Mouse (Mus musculus) spleen, postnatal 10 days (tissue): ENCODE results near the gene Myt1l.

Source experiments
- DNase-seq, 2 experiments: peaks; one replicate each; pipeline ENCODE4 v3.0.0; 2021 to 2022; ENCODE audit warnings: low spot score in 2 of 2

Myt1l gene

GRCm38 (mm10) chr12:29907056-29907455 is 378.9 kb downstream of the Myt1l start:
- peak in 1 of 2 experiments; percentile 16 for DNase-seq

- no peak for DNase-seq
These were observed 388.0 kb downstream of the Myt1l start for GRCm38 (mm10) chr12:29916139-29916538.

GRCm38 (mm10) chr12:29916807-29917206 is 388.6 kb downstream of the Myt1l start:
- no peak for DNase-seq

- no peak for DNase-seq
These were observed 392.1 kb downstream of the Myt1l start for GRCm38 (mm10) chr12:29920298-29920697.

- no peak for DNase-seq
These were observed 393.3 kb downstream of the Myt1l start for GRCm38 (mm10) chr12:29921481-29921880.

GRCm38 (mm10) chr12:29926896-29927295 is 398.7 kb downstream of the Myt1l start:
- peak in 1 of 2 experiments; percentile 26 for DNase-seq

GRCm38 (mm10) chr12:29930591-29930990 is 402.4 kb downstream of the Myt1l start:
- DNase-seq: no peak

- no peak for DNase-seq
These were observed 404.8 kb downstream of the Myt1l start for GRCm38 (mm10) chr12:29932951-29933350.

GRCm38 (mm10) chr12:29933501-29933900 is 405.3 kb downstream of the Myt1l start:
- no peak for DNase-seq

GRCm38 (mm10) chr12:29934120-29934581 is 406.0 kb downstream of the Myt1l start:
- no peak for DNase-seq

- no peak for DNase-seq
These were observed 409.1 kb downstream of the Myt1l start, which contains the start of gene Pxdn for GRCm38 (mm10) chr12:29937308-29937707. Pxdn (plus strand) TSS chr12:29937608.

- peak in 1 of 2 experiments; percentile 18 for DNase-seq
These were observed 409.7 kb downstream of the Myt1l start for GRCm38 (mm10) chr12:29937851-29938375.

- no peak for DNase-seq
These were observed 410.3 kb downstream of the Myt1l start for GRCm38 (mm10) chr12:29938376-29939041.

- no peak for DNase-seq
These were observed 411.1 kb downstream of the Myt1l start for GRCm38 (mm10) chr12:29939261-29939671.

- DNase-seq: no peak
These were observed 414.3 kb downstream of the Myt1l start for GRCm38 (mm10) chr12:29942435-29942834.

- no peak for DNase-seq
These were observed 416.5 kb downstream of the Myt1l start for GRCm38 (mm10) chr12:29944650-29945049.

- DNase-seq: no peak
These were observed 417.1 kb downstream of the Myt1l start for GRCm38 (mm10) chr12:29945182-29945743.

- DNase-seq: no peak
These were observed 422.9 kb downstream of the Myt1l start for GRCm38 (mm10) chr12:29951043-29951442.

- DNase-seq: no peak
These were observed 423.3 kb downstream of the Myt1l start for GRCm38 (mm10) chr12:29951485-29951884.

- DNase-seq: no peak
These were observed 423.9 kb downstream of the Myt1l start for GRCm38 (mm10) chr12:29952102-29952501.

GRCm38 (mm10) chr12:29953999-29954398 is 425.8 kb downstream of the Myt1l start:
- no peak for DNase-seq

GRCm38 (mm10) chr12:29954464-29954863 is 426.3 kb downstream of the Myt1l start:
- DNase-seq: no peak

GRCm38 (mm10) chr12:29956969-29957368 is 428.8 kb downstream of the Myt1l start:
- no peak for DNase-seq
